Mouse (Mus musculus): ENCODE measurements at regions not wholly inside any gene's neighbourhood (a gene's known extent, or its start where the extent isn't known, plus 50 kb on each side); places are given as distances from the start of the nearest gene placed in this dataset.

DNA sequence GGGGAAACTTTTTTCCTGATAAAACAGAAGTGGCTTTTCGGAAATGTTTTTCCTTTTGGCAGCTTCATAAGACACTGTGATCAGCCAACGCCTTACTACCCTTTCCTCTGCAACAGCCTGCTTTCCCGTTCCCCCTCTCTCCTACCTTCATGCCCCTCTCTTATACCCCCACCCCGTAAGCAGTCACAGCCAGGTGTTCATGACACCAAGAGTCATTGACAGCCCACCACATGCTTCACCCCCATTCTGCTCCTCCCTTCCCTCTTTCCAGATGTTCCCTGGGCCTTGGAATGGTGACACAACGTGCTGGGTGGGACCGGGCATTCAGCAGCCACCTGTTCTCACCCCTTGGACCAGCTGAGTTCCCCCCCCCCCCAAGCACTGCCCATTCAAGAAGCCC is 56.5 kb upstream of the Cux1 start:
- no peak for DNase-seq (ENCODE audit: low spot score)
- H3K4me3 ChIP-seq (ENCODE audit: low read depth, low read length), result no peak overlapping the region
- peaks cover 12% of the 10 kb centered on the region for H3K4me1 ChIP-seq (ENCODE audit: control insufficient read depth, insufficient read depth)
- ATAC-seq (ENCODE audit: insufficient read depth, low read depth), result no peak
- TF ChIP-seq CTCF (IDR thresholded peaks at IDR 0.05; ENCODE audit: low read depth), result no peak
- TF ChIP-seq EP300 (IDR thresholded peaks at IDR 0.05; ENCODE audit: low read depth), result no peak
- H3K36me3 ChIP-seq (replicated peaks; ENCODE audit: control insufficient read depth, insufficient read depth, low read length), result no peaks in the 10 kb centered on the region
- no peak overlapping the region for H3K4me2 ChIP-seq (ENCODE audit: low read depth, low read length)
- H3K27ac ChIP-seq (ENCODE audit: low read depth), result no peak overlapping the region
- WGBS, result 48% methylated on average over 6 of the region's 6 CpGs
- H3K9ac ChIP-seq (replicated peaks; ENCODE audit: low read depth, low read length), result no peak overlapping the region
- H3K9me3 ChIP-seq (replicated peaks; ENCODE audit: control insufficient read depth, low read length), result no peaks in the 10 kb centered on the region
- H3K27me3 ChIP-seq (ENCODE audit: control insufficient read depth, insufficient read depth, low read length), result 0 out of 2 replicates have a peak, but pooled peaks cover 17% of the 10 kb centered on the region

DNA sequence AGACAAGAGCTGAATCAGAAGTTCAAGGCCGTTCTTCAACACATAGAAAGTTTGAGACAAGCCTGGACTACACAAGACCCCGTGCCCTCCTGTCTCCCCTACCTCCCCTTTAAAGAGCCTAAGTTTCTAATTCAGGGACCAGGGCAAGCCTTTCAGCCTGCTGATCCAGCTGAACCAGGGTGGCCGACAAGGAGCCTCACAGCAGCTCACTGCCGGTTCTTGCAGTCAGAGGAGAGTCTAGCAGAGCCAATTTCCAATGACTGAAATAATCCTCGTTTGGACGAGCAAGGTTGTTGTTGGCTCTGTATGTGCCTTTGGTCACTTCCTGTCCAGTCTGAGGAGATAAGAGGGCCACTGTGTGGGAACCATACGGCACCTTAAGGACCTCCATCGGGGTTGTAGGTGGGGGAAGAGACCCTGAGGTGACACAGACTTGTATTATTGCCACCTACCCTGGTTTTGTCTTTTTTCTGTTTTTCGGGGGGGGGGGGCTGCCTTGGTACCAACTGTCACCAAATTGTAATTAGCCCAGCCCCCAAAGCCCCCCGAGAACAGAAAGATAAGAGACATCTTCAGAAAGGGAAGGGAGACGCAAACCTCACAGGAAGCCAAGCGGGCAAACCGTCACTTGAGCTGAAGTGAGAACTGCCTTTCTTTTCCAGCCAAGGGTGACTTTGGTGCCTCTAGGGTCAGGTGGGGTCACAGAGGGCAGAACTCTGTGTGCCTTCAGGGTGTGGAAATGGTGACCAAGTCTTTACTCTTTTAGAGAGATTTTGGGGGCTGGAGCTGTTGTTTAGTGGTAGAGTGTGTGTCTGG is 58.1 kb upstream of the Cux1 start:
- no peak for DNase-seq (ENCODE audit: low spot score)
- no peak overlapping the region for H3K9ac ChIP-seq (replicated peaks; ENCODE audit: low read depth, low read length)
- no peak overlapping the region for H3K4me3 ChIP-seq (ENCODE audit: low read depth, low read length)
- peak overlapping the region; percentile 43; the same call in 1 of the 2 replicates for H3K27ac ChIP-seq (ENCODE audit: low read depth)
- peaks cover 1% of the 10 kb centered on the region for H3K4me1 ChIP-seq (ENCODE audit: control insufficient read depth, insufficient read depth)
- TF ChIP-seq EP300 (IDR thresholded peaks at IDR 0.05; ENCODE audit: low read depth) (no peak), CTCF (IDR thresholded peaks at IDR 0.05; ENCODE audit: low read depth) (no peak)
- no peaks in the 10 kb centered on the region for H3K9me3 ChIP-seq (replicated peaks; ENCODE audit: control insufficient read depth, low read length)
- 0 out of 2 replicates have a peak, but pooled peaks cover 12% of the 10 kb centered on the region for H3K27me3 ChIP-seq (ENCODE audit: control insufficient read depth, insufficient read depth, low read length)
- 41% methylated on average over 13 of the region's 13 CpGs for WGBS
- ATAC-seq (ENCODE audit: insufficient read depth, low read depth), result no peak
- no peaks in the 10 kb centered on the region for H3K36me3 ChIP-seq (replicated peaks; ENCODE audit: control insufficient read depth, insufficient read depth, low read length)
- no peak overlapping the region for H3K4me2 ChIP-seq (ENCODE audit: low read depth, low read length)

DNA sequence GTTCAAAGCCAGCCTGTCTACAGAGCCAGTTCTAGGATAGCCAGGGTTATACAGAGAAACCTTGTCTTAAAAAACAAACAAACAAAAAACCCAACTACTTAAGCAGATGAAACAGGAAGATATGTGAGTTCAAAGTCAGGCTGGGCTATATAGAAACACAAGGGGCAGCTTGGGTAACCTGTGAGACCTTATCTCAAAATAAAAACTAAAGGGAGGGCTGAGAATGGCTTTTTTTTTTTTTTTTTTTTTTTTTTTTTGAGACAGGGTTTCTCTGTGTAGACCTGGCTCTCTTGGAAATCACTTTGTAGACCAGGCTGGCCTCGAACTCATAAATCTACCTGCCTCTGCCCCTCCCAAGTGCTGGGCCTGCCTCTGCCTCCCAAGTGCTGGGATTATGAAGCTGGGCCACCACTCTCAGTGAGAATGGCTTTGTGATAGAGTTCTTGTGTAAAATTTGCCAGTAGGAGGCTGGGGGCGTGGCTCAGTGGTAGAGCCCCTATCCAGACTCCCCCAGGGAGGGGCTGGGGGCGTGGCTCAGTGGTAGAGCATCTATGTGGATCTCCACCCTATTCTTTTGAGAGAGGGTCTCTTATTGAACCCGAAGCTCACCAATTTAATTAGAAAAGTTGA is 59.0 kb upstream of the Cux1 start:
- no peaks in the 10 kb centered on the region for H3K4me1 ChIP-seq (ENCODE audit: control insufficient read depth, insufficient read depth)
- H3K4me2 ChIP-seq (ENCODE audit: low read depth, low read length), result no peak overlapping the region
- H3K27ac ChIP-seq (ENCODE audit: low read depth), result no peak overlapping the region; the same call in 1 of the 2 replicates
- DNase-seq (ENCODE audit: low spot score) (no peak), ATAC-seq (ENCODE audit: insufficient read depth, low read depth) (no peak)
- H3K9ac ChIP-seq (replicated peaks; ENCODE audit: low read depth, low read length), result no peak overlapping the region
- H3K27me3 ChIP-seq (ENCODE audit: control insufficient read depth, insufficient read depth, low read length), result 0 out of 2 replicates have a peak, but pooled peaks cover 12% of the 10 kb centered on the region
- TF ChIP-seq EP300 (IDR thresholded peaks at IDR 0.05; ENCODE audit: low read depth), result no peak
- no peak for TF ChIP-seq CTCF (IDR thresholded peaks at IDR 0.05; ENCODE audit: low read depth)
- H3K36me3 ChIP-seq (replicated peaks; ENCODE audit: control insufficient read depth, insufficient read depth, low read length), result no peaks in the 10 kb centered on the region
- no peaks in the 10 kb centered on the region for H3K9me3 ChIP-seq (replicated peaks; ENCODE audit: control insufficient read depth, low read length)
- H3K4me3 ChIP-seq (ENCODE audit: low read depth, low read length), result no peak overlapping the region
- whole genome bisulfite sequencing, result 47% methylated on average over 4 of the region's 4 CpGs

- Histone ChIP-seq H3K9me3 (replicated peaks; ENCODE audit: control insufficient read depth, low read length) (no peaks in the 10 kb centered on the region), H3K27me3 (ENCODE audit: control insufficient read depth, insufficient read depth, low read length) (0 out of 2 replicates have a peak, but pooled peaks cover 12% of the 10 kb centered on the region), H3K4me1 (ENCODE audit: control insufficient read depth, insufficient read depth) (no peaks in the 10 kb centered on the region), H3K36me3 (replicated peaks; ENCODE audit: control insufficient read depth, insufficient read depth, low read length) (no peaks in the 10 kb centered on the region), H3K27ac (ENCODE audit: low read depth) (no peak overlapping the region), H3K4me2 (ENCODE audit: low read depth, low read length) (no peak overlapping the region), H3K4me3 (ENCODE audit: low read depth, low read length) (no peak overlapping the region), H3K9ac (replicated peaks; ENCODE audit: low read depth, low read length) (no peak overlapping the region)
- DNase-seq (ENCODE audit: low spot score), result no peak
- 50% methylated on average over 2 of the region's 2 CpGs for WGBS
- TF ChIP-seq EP300 (IDR thresholded peaks at IDR 0.05; ENCODE audit: low read depth), result no peak
- TF ChIP-seq CTCF (IDR thresholded peaks at IDR 0.05; ENCODE audit: low read depth), result no peak
- no peak for ATAC-seq (ENCODE audit: insufficient read depth, low read depth)
These were observed 59.6 kb upstream of the Cux1 start for GRCm38 (mm10) chr5:136626891-136627290.

GRCm38 (mm10) chr5:136627671-136628292 is 60.5 kb upstream of the Cux1 start:
- H3K36me3 ChIP-seq (replicated peaks; ENCODE audit: control insufficient read depth, insufficient read depth, low read length), result no peaks in the 10 kb centered on the region
- H3K9me3 ChIP-seq (replicated peaks; ENCODE audit: control insufficient read depth, low read length), result no peaks in the 10 kb centered on the region
- 0 out of 2 replicates have a peak, but pooled peaks cover 8% of the 10 kb centered on the region for H3K27me3 ChIP-seq (ENCODE audit: control insufficient read depth, insufficient read depth, low read length)
- H3K4me2 ChIP-seq (ENCODE audit: low read depth, low read length), result no peak overlapping the region
- no peak for TF ChIP-seq EP300 (IDR thresholded peaks at IDR 0.05; ENCODE audit: low read depth)
- no peak for TF ChIP-seq CTCF (IDR thresholded peaks at IDR 0.05; ENCODE audit: low read depth)
- H3K27ac ChIP-seq (ENCODE audit: low read depth), result no peak overlapping the region
- DNase-seq (ENCODE audit: low spot score) (no peak), ATAC-seq (ENCODE audit: insufficient read depth, low read depth) (no peak)
- 65% methylated on average over 11 of the region's 11 CpGs for WGBS
- no peak overlapping the region for H3K9ac ChIP-seq (replicated peaks; ENCODE audit: low read depth, low read length)
- H3K4me3 ChIP-seq (ENCODE audit: low read depth, low read length), result no peak overlapping the region
- H3K4me1 ChIP-seq (ENCODE audit: control insufficient read depth, insufficient read depth), result no peaks in the 10 kb centered on the region
